Mouse (Mus musculus) testis, postnatal 14 days (tissue): ENCODE results near the gene Aass.

ENCODE experiments used
- DNase-seq: peaks from one replicate; pipeline ENCODE4 v3.0.0; 2021; ENCODE audit warnings: low spot score

Gene Aass

GRCm38 (mm10) chr6:23055734-23056133, 77.1 kb downstream of the Aass start:
- DNase-seq, result no peak

- no peak for DNase-seq
These were observed 84.0 kb downstream of the Aass start for GRCm38 (mm10) chr6:23048836-23049235.

GRCm38 (mm10) chr6:23028251-23028650, 104.5 kb downstream of the Aass start:
- DNase-seq, result no peak
